Mouse (Mus musculus): Measurements from ENCODE around the gene 2310057M21Rik. TPM values are rescaled to one million over a fixed set of nuclear protein-coding genes. Genes with fewer than 3 reads are reported as not detected.

2310057M21Rik gene
- polyA plus RNA-seq, 1 experiment from 2014 or later = 29.0 TPM

DNA sequence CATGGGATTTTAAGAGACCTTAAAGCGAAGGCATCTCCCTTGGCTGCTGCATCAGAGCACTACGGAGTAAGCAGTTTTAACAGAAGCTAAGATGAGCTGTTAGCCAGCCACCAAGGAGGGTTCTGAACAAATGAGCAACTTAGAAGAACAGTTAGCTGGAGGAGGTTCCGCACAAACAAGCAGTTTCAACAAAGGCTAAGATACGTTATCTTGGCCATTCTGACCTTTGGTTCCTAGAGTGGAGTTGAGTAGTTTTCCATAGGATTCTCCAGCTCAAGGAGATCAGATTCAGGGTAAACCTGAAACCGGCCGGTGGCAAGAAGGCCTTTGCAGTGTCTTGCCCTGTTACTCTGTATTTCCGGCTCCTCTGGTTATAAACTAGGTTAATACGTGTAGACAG is 1.6 kb upstream of the 2310057M21Rik start:
- Histone ChIP-seq H3K9me3 (no peaks in the 10 kb centered on the region), H3K4me3 (no peak overlapping the region), H3K4me1 (replicated peaks) (peaks cover 18% of the 10 kb centered on the region), H3K9ac (no peak overlapping the region), H3K27ac (replicated peaks) (no peak overlapping the region), H3K36me3 (peaks cover 2% of the 10 kb centered on the region; the same call in 1 of the 2 replicates), H3K27me3 (peaks cover 6% of the 10 kb centered on the region; the same call in 1 of the 2 replicates), H3K4me2 (no peak overlapping the region)
- ATAC-seq (ENCODE audit: low read depth) = no peak
- WGBS = 95% methylated on average over 8 of the region's 8 CpGs

DNA sequence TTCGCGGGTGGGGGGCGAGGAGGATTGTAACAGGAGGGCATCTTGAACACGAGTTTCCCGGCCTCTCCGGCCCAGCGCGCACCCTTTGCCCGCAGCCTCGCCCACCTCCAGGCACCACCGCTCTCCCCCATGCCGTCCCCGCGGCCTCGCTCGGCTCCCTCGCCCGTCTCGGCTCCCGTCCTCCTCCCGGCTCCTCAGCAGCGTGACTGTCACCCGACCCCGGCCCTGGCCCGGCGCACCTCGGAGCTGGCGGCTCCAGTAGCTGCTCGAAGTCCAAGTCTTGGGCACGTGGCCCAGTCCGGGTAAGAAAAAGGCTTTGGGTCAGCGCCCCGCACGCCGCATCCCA is 317 bp downstream of the 2310057M21Rik start:
- Histone ChIP-seq H3K36me3 (peaks cover 20% of the 10 kb centered on the region), H3K9ac (peak overlapping the region; percentile 92), H3K27me3 (peaks cover 6% of the 10 kb centered on the region; the same call in 1 of the 2 replicates), H3K9me3 (no peaks in the 10 kb centered on the region), H3K27ac (replicated peaks) (peak overlapping the region; percentile 92), H3K4me1 (replicated peaks) (peaks cover 18% of the 10 kb centered on the region), H3K4me2 (peak overlapping the region; percentile 84), H3K4me3 (peak overlapping the region; percentile 85)
- under 1% methylated on average over 35 of the region's 35 CpGs for WGBS
- ATAC-seq (ENCODE audit: low read depth) = peak; percentile 89

DNA sequence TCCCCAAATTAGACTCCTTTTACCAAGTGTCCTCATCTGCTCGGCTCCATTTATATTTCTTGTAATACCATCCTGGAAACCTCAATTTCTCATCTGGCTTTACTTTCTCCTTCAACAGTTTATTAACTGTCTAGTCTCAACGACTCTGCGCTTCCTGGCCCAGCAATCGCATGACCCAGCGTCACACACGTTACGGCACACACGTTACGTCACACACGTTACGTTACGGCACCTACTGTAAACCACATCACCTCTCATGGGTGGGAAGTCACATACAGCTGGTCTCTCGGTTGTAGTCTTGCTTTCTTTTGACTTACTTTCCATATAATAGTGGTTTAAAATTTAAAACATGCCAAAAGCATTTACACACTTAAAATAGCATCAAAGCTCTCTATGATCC is 6.5 kb downstream of the 2310057M21Rik start:
- Histone ChIP-seq H3K36me3 (peaks cover 65% of the 10 kb centered on the region), H3K9me3 (no peaks in the 10 kb centered on the region), H3K27ac (replicated peaks) (no peak overlapping the region), H3K4me3 (no peak overlapping the region), H3K4me1 (replicated peaks) (peaks cover 3% of the 10 kb centered on the region), H3K27me3 (no peaks in the 10 kb centered on the region), H3K9ac (no peak overlapping the region), H3K4me2 (no peak overlapping the region)
- 96% methylated on average over 13 of the region's 13 CpGs for WGBS
- ATAC-seq (ENCODE audit: low read depth) = no peak

DNA sequence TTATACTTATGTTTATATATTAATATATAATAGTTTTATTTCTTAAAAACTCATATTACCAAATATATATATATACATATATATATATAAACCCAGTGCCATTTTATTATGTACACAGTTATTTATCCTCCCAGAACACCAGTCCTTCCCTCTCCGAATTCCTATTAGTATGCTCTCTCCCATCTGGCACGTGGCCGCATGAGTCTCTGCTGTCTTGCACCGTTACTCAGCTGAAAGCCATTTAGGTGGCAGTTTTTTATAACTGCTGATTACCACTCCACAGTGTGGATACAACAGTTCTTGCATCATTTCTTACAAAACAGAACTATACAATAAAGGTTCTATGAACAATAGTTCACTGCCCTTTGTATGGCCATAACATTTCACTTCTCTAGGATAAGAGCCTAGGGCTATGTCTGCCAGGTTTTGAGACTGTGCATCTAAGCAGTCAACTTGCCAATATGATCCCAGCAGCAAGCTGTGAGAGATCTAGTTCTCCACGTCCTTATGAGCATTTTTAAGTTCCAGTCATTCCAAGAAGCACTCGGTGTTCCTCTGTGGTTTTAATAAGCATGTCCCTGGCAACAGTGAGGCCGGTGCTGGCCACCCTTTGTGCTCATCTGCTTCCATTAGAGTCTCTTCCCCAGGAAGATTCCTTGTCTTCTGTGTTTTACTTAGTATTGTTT is 16.6 kb downstream of the 2310057M21Rik start:
- no peak overlapping the region for H3K4me3 ChIP-seq
- no peaks in the 10 kb centered on the region for H3K27me3 ChIP-seq
- H3K27ac ChIP-seq (replicated peaks) = no peak overlapping the region
- 53% methylated on average over 7 of the region's 7 CpGs for WGBS
- no peak overlapping the region for H3K4me2 ChIP-seq
- H3K36me3 ChIP-seq = peaks cover 57% of the 10 kb centered on the region
- H3K9ac ChIP-seq = no peak overlapping the region
- H3K9me3 ChIP-seq = no peaks in the 10 kb centered on the region
- H3K4me1 ChIP-seq (replicated peaks) = peaks cover 7% of the 10 kb centered on the region; the same call in 1 of the 2 replicates
- no peak for ATAC-seq (ENCODE audit: low read depth)

DNA sequence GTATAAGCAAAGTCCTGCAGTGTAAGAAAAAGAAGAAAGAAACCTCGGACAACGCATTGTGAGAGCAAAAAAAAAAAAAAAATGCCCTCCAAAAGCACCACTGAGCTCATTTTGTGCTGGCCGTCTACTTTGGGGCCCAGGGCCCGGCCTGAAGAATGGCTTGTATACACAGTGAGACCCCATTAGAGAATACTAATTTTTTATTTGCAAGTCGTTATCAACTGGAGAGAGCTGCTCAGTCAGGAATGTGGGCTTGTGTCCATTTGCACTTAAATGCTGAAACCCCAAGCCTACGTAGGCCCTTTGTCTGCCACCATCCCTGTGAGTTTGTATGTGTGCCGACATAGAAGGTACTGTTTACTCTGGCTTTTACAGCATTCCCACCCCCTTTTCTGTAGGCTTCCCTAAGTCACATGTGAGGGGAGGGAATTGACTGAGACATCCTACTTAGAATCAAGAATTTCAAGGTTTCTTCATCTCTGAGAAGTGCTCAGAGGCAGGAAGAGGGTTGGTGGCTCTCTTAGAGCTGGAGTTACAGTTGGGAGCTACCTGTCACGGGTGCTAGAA is 25.0 kb downstream of the 2310057M21Rik start:
- 43% methylated on average over 8 of the region's 8 CpGs for WGBS
- ATAC-seq (ENCODE audit: low read depth) = no peak
- no peaks in the 10 kb centered on the region for H3K27me3 ChIP-seq

DNA sequence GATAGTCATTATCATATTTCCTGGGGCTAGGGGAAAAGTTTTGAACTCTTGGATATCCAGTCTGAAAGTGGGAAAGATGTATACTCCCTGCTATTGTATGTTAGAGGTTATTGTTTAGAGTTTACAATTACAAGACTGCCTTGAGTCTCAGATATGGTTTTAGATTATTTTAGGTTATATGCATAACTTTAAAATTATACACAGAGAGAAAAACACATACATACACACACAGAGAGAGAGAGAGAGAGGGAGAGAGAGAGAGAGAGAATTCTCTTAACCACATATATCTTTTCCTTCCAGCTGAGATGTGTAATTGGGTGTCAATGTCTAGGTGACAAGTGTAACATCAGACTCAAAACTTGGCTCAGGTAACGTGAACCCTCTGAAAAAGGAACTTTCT is 29.0 kb downstream of the 2310057M21Rik start, which contains the start of gene Fam24a:
Gene Fam24a, plus strand, starts transcription at position 301 of the 400 bp plus-strand sequence.
- no peak for ATAC-seq (ENCODE audit: low read depth)
- no peak within 1 kb of the TSS for H3K4me3 ChIP-seq
- H3K4me2 ChIP-seq = no peak within 1 kb of the TSS
- no peaks in the 10 kb centered on the region for H3K9me3 ChIP-seq
- H3K36me3 ChIP-seq = peaks cover 4% of the 10 kb centered on the region; the same call in 1 of the 2 replicates
- H3K27me3 ChIP-seq = no peaks in the 10 kb centered on the region
- no peak within 1 kb of the TSS for H3K9ac ChIP-seq
- H3K4me1 ChIP-seq (replicated peaks) = 0 out of 2 replicates have a peak, but pooled peaks cover 4% of the 10 kb centered on the region
- 58% methylated on average over 1 of the region's 1 CpGs for WGBS
- no peak within 1 kb of the TSS for H3K27ac ChIP-seq (replicated peaks)

More for the DNA sequence above, 25.0 kb downstream of the 2310057M21Rik start:
- no peak overlapping the region for H3K4me2 ChIP-seq
- H3K36me3 ChIP-seq = peaks cover 28% of the 10 kb centered on the region
- no peak overlapping the region for H3K27ac ChIP-seq (replicated peaks)
- H3K9me3 ChIP-seq = no peaks in the 10 kb centered on the region
- H3K4me1 ChIP-seq (replicated peaks) = 0 out of 2 replicates have a peak, but pooled peaks cover 4% of the 10 kb centered on the region
- H3K9ac ChIP-seq = no peak overlapping the region
- H3K4me3 ChIP-seq = no peak overlapping the region

DNA sequence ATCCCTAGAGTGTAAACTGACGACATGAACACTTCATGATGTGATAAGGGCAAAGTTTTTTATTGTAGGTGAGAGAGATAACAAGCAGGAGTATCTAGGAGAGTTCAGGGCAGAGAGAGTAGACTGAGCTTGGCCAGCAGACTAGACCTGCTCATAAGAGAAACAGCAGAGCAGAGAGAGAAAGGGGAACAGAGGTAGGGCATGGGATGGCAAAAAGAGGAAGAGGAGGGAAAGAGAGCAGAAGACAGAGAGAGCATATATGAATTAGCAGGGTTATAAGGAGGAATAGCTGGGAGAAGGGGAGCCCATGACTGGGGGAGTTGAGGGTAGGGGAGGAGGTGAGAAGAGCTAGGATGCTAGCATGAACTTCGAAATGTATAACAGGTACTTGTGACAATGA is 30.9 kb downstream of the 2310057M21Rik start:
- no peak overlapping the region for H3K9ac ChIP-seq
- H3K9me3 ChIP-seq = no peaks in the 10 kb centered on the region
- no peak overlapping the region for H3K4me3 ChIP-seq
- H3K4me2 ChIP-seq = no peak overlapping the region
- no peaks in the 10 kb centered on the region for H3K36me3 ChIP-seq
- H3K27me3 ChIP-seq = no peaks in the 10 kb centered on the region
- no peak for ATAC-seq (ENCODE audit: low read depth)
- H3K27ac ChIP-seq (replicated peaks) = no peak overlapping the region
- H3K4me1 ChIP-seq (replicated peaks) = no peaks in the 10 kb centered on the region
- 80% methylated on average over 2 of the region's 2 CpGs for WGBS

DNA sequence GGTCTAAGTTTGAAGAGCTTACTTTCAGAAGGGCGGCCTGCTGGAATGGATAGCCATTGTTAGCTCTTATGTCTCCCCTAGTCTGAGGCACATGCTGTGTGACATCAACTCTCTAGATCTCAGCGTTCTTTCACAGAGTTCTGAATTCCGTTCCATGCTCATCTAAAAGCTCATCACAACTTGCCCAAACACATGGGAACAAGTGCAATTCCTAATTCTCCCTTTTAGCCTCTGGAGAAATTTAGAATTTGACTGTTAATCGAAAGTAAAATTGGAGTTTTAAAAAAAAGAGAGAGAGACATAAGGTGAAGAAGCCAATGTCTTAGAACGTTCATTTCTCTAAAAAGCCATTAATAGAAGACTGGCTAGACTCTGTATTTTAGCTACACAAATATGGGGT is 33.1 kb downstream of the 2310057M21Rik start, which contains the start of gene Fam24b:
Gene Fam24b, minus strand, starts transcription at position 101 of the 400 bp plus-strand sequence.
- no peaks in the 10 kb centered on the region for H3K4me1 ChIP-seq (replicated peaks)
- no peaks in the 10 kb centered on the region for H3K9me3 ChIP-seq
- H3K27me3 ChIP-seq = no peaks in the 10 kb centered on the region
- H3K9ac ChIP-seq = no peak within 1 kb of the TSS
- ATAC-seq (ENCODE audit: low read depth) = no peak
- H3K36me3 ChIP-seq = no peaks in the 10 kb centered on the region
- H3K27ac ChIP-seq (replicated peaks) = no peak within 1 kb of the TSS
- no peak within 1 kb of the TSS for H3K4me3 ChIP-seq
- WGBS = 95% methylated on average over 5 of the region's 5 CpGs
- H3K4me2 ChIP-seq = no peak within 1 kb of the TSS

DNA sequence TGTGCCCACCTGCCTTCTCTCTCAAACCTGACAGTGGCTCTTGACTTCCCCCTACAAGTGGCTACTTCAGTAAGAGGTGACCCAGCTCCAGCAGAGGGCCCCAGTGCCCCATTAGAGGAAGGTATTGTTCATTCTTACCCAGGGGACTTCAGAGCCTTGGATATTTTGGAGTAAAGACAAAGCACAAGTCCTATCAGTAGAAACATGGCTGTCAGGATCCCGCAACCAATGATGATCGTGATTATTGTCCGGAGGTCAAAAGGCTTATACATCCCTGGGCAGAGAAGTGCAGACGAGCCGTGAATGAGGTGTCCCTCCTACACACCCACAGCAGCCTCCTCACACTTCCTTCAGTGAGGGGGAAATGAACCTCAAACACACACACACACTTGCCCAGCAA is 35.5 kb downstream of the 2310057M21Rik start:
- no peaks in the 10 kb centered on the region for H3K27me3 ChIP-seq
- no peaks in the 10 kb centered on the region for H3K9me3 ChIP-seq
- 91% methylated on average over 5 of the region's 5 CpGs for WGBS
- H3K9ac ChIP-seq = no peak overlapping the region
- no peaks in the 10 kb centered on the region for H3K36me3 ChIP-seq
- H3K4me2 ChIP-seq = no peak overlapping the region
- no peak overlapping the region for H3K27ac ChIP-seq (replicated peaks)
- ATAC-seq (ENCODE audit: low read depth) = no peak
- H3K4me1 ChIP-seq (replicated peaks) = no peaks in the 10 kb centered on the region
- H3K4me3 ChIP-seq = no peak overlapping the region

DNA sequence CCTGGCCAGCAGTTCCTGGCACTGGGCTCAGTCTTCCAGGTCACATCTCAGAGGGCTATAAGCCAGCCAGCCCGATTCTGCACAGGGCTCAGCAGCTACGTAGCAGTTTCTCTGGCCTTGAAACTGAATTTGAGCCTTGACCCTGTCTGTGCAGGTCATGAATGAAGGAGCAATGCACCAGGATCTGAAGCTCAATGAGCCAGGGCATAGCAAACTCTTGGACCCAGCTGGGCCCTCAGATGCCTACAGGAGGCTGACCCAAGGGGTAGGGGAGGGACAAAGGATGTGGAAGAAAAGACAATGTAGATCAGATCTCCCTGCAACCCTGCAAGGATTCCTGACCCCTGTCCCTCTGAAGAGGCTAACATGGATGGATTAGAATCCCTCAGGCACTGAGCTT is 40.4 kb downstream of the 2310057M21Rik start, which contains the start of gene Cuzd1:
Gene Cuzd1, minus strand, starts transcription at position 101 of the 400 bp plus-strand sequence.
- H3K27ac ChIP-seq (replicated peaks) = no peak within 1 kb of the TSS
- no peaks in the 10 kb centered on the region for H3K4me1 ChIP-seq (replicated peaks)
- ATAC-seq (ENCODE audit: low read depth) = no peak
- H3K27me3 ChIP-seq = no peaks in the 10 kb centered on the region
- no peaks in the 10 kb centered on the region for H3K9me3 ChIP-seq
- WGBS = 82% methylated on average over 2 of the region's 2 CpGs
- no peaks in the 10 kb centered on the region for H3K36me3 ChIP-seq
- H3K4me2 ChIP-seq = no peak within 1 kb of the TSS
- H3K4me3 ChIP-seq = no peak within 1 kb of the TSS
- no peak within 1 kb of the TSS for H3K9ac ChIP-seq

DNA sequence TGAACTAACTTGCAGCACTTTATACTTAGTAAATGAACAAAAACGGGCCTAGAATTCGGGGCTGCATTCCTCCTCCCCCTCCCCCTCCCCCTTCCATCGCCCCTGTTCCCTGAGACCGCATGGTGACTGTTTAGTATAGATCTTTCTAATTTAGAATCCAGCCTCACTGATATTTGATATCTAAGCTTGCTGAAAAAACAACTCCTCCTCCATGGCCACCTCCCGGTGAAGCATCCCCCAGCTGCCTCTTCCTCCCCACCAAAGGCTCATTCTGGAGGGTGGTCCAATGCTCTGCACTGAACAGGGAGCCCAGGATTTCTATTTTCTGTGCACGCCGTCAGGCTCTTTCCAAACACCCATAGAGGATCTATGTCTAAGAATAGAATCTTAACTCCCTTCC is 44.2 kb downstream of the 2310057M21Rik start:
- no peaks in the 10 kb centered on the region for H3K27me3 ChIP-seq
- no peaks in the 10 kb centered on the region for H3K36me3 ChIP-seq
- no peak overlapping the region for H3K4me3 ChIP-seq
- 73% methylated on average over 5 of the region's 7 CpGs for WGBS
- no peak overlapping the region for H3K27ac ChIP-seq (replicated peaks)
- no peak overlapping the region for H3K4me2 ChIP-seq
- no peak overlapping the region for H3K9ac ChIP-seq
- no peaks in the 10 kb centered on the region for H3K4me1 ChIP-seq (replicated peaks)
- ATAC-seq (ENCODE audit: low read depth) = no peak
- H3K9me3 ChIP-seq = no peaks in the 10 kb centered on the region

DNA sequence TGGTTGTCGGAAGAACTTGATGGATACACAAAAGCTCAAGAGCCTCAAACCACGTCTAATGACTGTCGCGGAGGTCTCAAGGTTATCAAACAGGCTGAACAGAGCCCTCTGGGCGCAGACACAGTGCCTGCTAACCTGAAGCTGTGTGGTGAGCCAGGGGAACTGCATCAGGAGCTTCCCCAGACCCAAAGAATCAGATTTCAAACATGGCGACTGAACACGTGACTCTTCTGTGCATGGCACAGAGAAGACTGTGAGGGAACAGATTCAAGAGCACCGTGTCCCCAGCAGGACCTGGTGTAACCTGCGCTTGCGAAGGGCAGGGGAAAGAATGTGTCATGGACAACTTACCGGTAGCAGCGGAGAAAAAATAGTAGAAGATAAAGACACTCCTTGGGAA is 45.0 kb downstream of the 2310057M21Rik start:
- Histone ChIP-seq H3K4me2 (no peak overlapping the region), H3K27me3 (no peaks in the 10 kb centered on the region), H3K9me3 (no peaks in the 10 kb centered on the region), H3K36me3 (no peaks in the 10 kb centered on the region), H3K4me3 (no peak overlapping the region), H3K27ac (replicated peaks) (no peak overlapping the region), H3K4me1 (replicated peaks) (no peaks in the 10 kb centered on the region), H3K9ac (no peak overlapping the region)
- ATAC-seq (ENCODE audit: low read depth) = no peak
- WGBS = 74% methylated on average over 12 of the region's 12 CpGs
